Mouse (Mus musculus): ENCODE results near the gene Usp6nl. TPM values are rescaled to one million over a fixed set of nuclear protein-coding genes. Genes with fewer than 3 reads are reported as not detected.

The Usp6nl gene
- polyA plus RNA-seq, 1 experiment from 2014 or later: 12.4 TPM

DNA sequence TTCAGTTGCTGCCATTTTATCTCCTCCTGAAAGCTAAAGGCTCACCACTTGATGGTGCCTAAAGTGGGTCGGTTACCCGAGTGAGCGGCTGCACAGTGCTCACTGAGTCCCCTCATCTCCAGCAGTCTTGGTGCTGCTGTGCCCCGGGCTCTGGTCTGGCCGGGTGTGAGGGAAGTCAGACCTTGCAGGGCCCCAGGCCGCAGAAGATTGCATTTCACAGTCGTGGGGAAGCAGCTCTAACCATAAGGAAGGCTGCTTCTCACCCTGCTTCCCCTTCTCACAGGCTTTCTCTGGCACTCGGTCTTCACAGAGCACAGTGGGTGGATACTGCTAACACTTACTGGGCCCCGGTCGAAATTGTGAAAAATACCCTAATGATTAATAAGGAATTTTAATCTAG lies 119.8 kb downstream of the Usp6nl start:
- no peak overlapping the region for H3K9ac ChIP-seq
- no peak for ATAC-seq (ENCODE audit: borderline replicate concordance, extremely low read depth, low FRiP score, low TSS enrichment)
- peaks cover 18% of the 10 kb centered on the region; the same call in 1 of the 2 replicates for H3K36me3 ChIP-seq
- H3K4me1 ChIP-seq: no peaks in the 10 kb centered on the region
- no peaks in the 10 kb centered on the region for H3K9me3 ChIP-seq
- no peak overlapping the region for H3K4me2 ChIP-seq
- 74% methylated on average over 10 of the region's 10 CpGs for WGBS
- H3K4me3 ChIP-seq: no peak overlapping the region
- H3K27ac ChIP-seq: no peak overlapping the region
- H3K27me3 ChIP-seq: no peaks in the 10 kb centered on the region

DNA sequence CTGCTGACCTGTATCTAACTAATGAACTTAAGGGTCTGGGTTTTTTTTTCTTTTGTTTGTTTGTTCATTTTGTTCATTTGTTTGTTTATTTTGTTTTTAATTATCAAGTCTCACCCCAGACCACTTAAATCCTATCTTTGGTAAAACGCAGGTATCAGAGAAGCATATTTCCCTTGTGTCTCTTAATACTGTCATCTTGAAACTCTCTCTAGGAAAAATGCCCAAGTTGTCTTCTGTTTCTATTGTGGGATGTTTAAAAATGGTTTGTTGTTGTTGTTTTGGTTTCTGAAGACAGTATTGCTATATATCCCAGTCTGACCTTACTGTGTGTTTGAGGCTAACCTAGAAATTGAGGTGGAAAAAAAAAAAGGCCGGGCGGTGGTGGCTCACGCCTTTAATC lies 121.5 kb downstream of the Usp6nl start:
- no peaks in the 10 kb centered on the region for H3K27me3 ChIP-seq
- H3K4me1 ChIP-seq: no peaks in the 10 kb centered on the region
- H3K9me3 ChIP-seq: no peaks in the 10 kb centered on the region
- H3K27ac ChIP-seq: no peak overlapping the region
- 93% methylated on average over 4 of the region's 4 CpGs for WGBS
- H3K4me2 ChIP-seq: no peak overlapping the region
- H3K36me3 ChIP-seq: peaks cover 16% of the 10 kb centered on the region; the same call in 1 of the 2 replicates
- no peak overlapping the region for H3K4me3 ChIP-seq
- ATAC-seq (ENCODE audit: borderline replicate concordance, extremely low read depth, low FRiP score, low TSS enrichment): no peak
- no peak overlapping the region for H3K9ac ChIP-seq

DNA sequence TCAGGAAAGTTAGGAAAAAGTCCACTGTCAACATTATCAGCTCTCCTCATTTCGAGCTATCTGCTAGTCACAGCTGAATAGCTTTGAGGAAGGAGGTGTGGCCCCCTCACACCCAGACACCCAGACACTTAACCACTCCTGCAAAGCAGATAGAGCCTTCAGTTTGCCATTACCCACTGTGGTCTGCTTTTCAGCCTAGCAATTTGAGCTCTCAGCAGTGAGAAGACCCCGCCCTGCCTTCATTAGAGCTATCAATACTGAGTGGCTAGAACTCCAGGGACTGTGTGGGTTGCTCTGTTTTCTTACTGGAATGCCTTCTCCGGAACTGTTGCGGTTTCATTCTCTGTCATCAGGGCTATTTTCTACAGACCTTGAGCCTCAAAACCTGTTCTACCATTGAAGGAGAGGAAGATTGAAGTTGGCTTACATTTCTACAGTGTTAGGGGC lies 122.3 kb downstream of the Usp6nl start:
- Histone ChIP-seq H3K9me3 (no peaks in the 10 kb centered on the region), H3K4me2 (no peak overlapping the region), H3K4me3 (no peak overlapping the region), H3K9ac (no peak overlapping the region), H3K27me3 (no peaks in the 10 kb centered on the region), H3K36me3 (peaks cover 16% of the 10 kb centered on the region; the same call in 1 of the 2 replicates), H3K4me1 (no peaks in the 10 kb centered on the region), H3K27ac (no peak overlapping the region)
- ATAC-seq (ENCODE audit: borderline replicate concordance, extremely low read depth, low FRiP score, low TSS enrichment): no peak
- 72% methylated on average over 4 of the region's 4 CpGs for WGBS

DNA sequence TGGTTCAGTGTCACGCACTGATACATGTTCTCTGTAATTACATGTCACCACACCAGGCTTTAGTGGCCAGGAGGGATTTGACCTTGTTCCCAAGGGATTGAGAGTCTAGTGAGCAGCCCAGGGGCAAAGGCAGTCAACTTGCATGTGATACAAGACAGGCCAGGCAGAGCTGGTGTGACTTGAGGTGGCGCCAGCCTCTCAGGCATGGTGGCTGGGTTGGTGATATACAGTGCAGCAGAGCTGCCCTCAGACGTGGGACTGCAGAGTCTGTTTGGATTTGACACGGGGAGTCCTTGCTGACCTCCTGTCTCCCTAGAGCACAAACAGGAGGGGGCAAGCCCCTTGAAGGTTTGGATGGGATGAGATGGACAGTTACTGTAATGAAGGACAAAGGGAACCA lies 123.4 kb downstream of the Usp6nl start:
- ATAC-seq (ENCODE audit: borderline replicate concordance, extremely low read depth, low FRiP score, low TSS enrichment): no peak

DNA sequence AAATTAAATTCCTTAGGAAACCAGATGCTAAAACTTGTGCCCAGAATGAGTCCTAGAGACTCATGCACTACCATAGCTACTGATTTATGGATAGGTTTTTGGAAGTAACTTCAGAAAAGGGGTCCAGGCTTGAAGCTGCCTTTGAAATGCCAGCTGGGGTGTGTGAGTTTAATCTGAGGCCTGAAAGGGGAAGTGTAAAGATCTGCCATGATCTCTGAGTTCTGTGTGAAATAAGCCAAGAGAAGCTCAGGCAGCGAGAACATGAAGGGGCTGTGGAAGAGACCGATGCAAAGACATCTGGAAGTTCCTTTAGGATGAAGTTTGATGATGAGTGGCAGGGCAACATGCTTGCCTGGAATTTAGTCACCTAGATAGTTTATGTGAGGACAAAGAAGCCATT lies 126.4 kb downstream of the Usp6nl start:
- no peak overlapping the region for H3K9ac ChIP-seq
- H3K27ac ChIP-seq: no peak overlapping the region
- no peaks in the 10 kb centered on the region for H3K36me3 ChIP-seq
- H3K4me1 ChIP-seq: no peaks in the 10 kb centered on the region
- no peak overlapping the region for H3K4me2 ChIP-seq
- H3K9me3 ChIP-seq: no peaks in the 10 kb centered on the region
- H3K4me3 ChIP-seq: no peak overlapping the region
- ATAC-seq (ENCODE audit: borderline replicate concordance, extremely low read depth, low FRiP score, low TSS enrichment): no peak
- no peaks in the 10 kb centered on the region for H3K27me3 ChIP-seq
- 92% methylated on average over 2 of the region's 2 CpGs for WGBS

More for the DNA sequence above, 123.4 kb downstream of the Usp6nl start:
- no peak overlapping the region for H3K27ac ChIP-seq
- no peak overlapping the region for H3K4me2 ChIP-seq
- no peaks in the 10 kb centered on the region for H3K4me1 ChIP-seq
- H3K4me3 ChIP-seq: no peak overlapping the region
- no peaks in the 10 kb centered on the region for H3K9me3 ChIP-seq
- no peak overlapping the region for H3K9ac ChIP-seq
- H3K27me3 ChIP-seq: no peaks in the 10 kb centered on the region
- H3K36me3 ChIP-seq: peaks cover 12% of the 10 kb centered on the region; the same call in 1 of the 2 replicates
- WGBS: 67% methylated on average over 4 of the region's 4 CpGs

DNA sequence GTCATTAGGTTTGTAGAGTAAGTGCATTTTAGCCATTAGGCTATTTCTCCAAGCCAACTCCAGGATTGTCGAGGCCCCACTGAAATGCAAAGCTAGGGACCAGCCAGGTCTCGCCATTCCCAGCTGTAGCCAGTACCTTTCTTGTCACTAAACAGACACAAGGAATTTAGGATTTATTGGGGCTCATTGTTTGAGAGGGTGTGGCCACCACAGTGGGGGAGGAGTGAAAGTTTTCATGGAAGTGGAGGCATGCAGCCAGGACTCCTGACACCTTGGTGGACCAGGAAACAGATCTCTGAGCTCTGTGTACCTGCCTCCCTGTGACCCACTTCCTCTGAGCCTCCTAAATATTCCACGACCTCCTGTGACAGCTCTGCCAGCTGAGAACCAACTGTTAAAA lies 127.2 kb downstream of the Usp6nl start:
- Histone ChIP-seq H3K4me2 (no peak overlapping the region), H3K9ac (no peak overlapping the region), H3K36me3 (no peaks in the 10 kb centered on the region), H3K27ac (no peak overlapping the region), H3K4me1 (no peaks in the 10 kb centered on the region), H3K27me3 (no peaks in the 10 kb centered on the region), H3K4me3 (no peak overlapping the region), H3K9me3 (no peaks in the 10 kb centered on the region)
- no peak for ATAC-seq (ENCODE audit: borderline replicate concordance, extremely low read depth, low FRiP score, low TSS enrichment)
- WGBS: 62% methylated on average over 3 of the region's 3 CpGs

DNA sequence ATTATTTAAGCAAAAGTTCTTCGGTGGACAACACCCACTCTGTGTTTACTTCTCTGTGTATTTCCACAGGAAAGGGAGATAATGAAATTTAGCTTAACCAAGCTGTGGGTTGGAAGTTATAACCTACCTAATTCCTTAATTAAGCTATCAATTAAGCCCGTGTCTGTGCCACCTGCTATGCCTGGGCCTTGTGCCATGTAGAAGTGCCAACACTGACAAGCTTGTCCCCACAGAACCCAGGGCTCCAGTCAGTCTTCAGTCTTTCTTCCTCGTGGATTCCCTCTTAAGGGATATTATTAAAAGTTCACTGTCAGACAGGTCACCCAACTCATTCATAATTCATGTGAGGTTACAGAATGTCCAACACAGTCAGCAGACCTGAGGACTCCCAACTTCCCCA lies 128.1 kb downstream of the Usp6nl start:
- ATAC-seq (ENCODE audit: borderline replicate concordance, extremely low read depth, low FRiP score, low TSS enrichment): no peak
- Histone ChIP-seq H3K4me1 (no peaks in the 10 kb centered on the region), H3K4me3 (no peak overlapping the region), H3K36me3 (no peaks in the 10 kb centered on the region), H3K27ac (no peak overlapping the region), H3K4me2 (no peak overlapping the region), H3K27me3 (no peaks in the 10 kb centered on the region), H3K9me3 (no peaks in the 10 kb centered on the region), H3K9ac (no peak overlapping the region)
- WGBS: 57% methylated on average over 3 of the region's 3 CpGs

DNA sequence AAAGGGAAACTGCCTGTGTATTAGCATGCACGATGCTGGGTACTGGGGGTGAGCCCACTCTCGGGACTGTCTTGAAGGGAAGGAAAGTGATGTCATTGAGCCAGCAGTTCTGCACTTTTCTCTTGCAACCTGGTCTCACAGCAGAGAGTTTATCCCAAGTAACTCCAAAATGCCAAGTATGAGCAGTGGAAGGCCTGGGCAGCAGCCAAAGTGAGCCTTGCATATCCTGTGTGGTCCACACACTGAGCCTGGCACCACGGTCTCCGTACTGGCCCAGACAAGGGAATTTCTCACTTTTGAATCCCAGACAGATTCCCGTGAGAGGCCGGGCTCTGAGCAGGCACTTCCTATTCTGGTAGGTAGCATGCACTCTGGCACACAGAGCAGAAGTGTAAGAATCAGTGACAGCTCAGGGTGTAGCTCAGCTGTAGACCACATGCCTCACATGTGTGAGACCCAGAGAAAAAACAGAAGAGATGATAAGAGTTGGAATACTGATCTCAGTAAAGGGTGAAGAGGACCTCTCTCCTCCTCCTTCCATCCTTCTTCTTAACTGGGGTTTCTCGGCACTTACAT lies 132.6 kb downstream of the Usp6nl start:
- Histone ChIP-seq H3K9me3 (no peaks in the 10 kb centered on the region), H3K27me3 (no peaks in the 10 kb centered on the region), H3K4me2 (no peak overlapping the region), H3K9ac (no peak overlapping the region), H3K36me3 (no peaks in the 10 kb centered on the region), H3K27ac (no peak overlapping the region), H3K4me3 (no peak overlapping the region), H3K4me1 (no peaks in the 10 kb centered on the region)
- WGBS: 49% methylated on average over 7 of the region's 7 CpGs
- ATAC-seq (ENCODE audit: borderline replicate concordance, extremely low read depth, low FRiP score, low TSS enrichment): no peak; the same call in 1 of the 2 replicates

DNA sequence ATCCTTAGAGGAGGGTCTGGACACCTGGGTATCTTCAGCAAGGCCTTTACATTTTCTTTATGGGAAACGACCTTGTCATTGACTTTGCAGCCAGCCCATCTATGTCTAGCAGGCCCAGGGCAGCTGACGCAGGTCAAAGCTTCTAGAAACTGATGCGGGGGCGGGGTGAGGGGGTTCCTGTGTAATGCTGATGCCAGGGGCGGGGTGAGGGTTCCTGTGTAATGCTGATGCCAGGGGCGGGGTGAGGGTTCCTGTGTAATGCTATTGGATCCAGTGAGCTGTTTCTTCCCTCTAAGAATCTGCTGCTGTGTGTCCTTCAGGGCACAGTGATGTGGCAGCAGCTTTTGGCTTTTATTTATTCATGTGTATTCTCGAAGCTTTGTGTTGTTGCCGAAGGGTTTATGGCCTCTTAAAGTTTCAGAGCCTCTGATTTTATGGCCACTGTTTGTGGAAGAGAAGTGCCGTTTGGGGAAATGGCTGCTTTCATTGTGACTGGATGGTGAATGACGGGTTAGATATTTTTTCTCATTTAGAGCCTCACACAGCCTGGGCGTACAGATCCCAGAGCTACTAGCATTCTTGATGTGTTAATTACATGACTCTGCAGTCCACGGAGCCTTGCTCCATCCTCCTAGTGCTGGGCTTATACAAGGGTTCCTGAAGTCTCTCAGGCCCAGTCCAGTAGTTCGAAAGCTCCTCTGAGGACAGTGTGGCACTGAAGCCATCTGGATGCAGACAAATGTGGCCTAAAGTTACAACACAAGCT lies 137.0 kb downstream of the Usp6nl start:
- no peak for ATAC-seq (ENCODE audit: borderline replicate concordance, extremely low read depth, low FRiP score, low TSS enrichment)
- no peak overlapping the region for H3K27ac ChIP-seq
- no peaks in the 10 kb centered on the region for H3K36me3 ChIP-seq
- no peak overlapping the region for H3K4me2 ChIP-seq
- peaks cover 8% of the 10 kb centered on the region for H3K4me1 ChIP-seq
- H3K27me3 ChIP-seq: no peaks in the 10 kb centered on the region
- WGBS: 68% methylated on average over 13 of the region's 13 CpGs
- H3K9me3 ChIP-seq: no peaks in the 10 kb centered on the region
- no peak overlapping the region for H3K9ac ChIP-seq
- H3K4me3 ChIP-seq: no peak overlapping the region

DNA sequence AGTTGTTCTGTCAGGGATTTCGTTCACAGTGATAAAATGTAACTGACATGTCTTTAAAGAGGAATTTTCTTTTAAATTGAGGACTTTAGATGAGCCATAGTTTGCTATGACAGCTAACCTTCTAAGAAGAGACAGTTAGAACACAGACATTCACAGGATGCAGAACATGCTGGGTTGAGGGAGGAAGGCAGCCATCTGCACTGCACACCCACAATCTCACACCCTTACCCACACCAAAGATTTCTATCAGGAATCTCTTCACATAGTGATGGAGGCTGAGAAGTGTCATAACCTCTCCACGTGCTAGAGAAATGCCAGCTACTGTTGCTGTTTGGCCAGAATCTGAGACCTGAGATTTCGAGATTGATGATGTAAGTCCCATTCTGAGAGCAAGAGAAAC lies 139.8 kb downstream of the Usp6nl start:
- Histone ChIP-seq H3K27me3 (no peaks in the 10 kb centered on the region), H3K4me1 (peaks cover 17% of the 10 kb centered on the region), H3K9ac (no peak overlapping the region), H3K4me3 (no peak overlapping the region), H3K4me2 (no peak overlapping the region), H3K36me3 (no peaks in the 10 kb centered on the region), H3K9me3 (no peaks in the 10 kb centered on the region), H3K27ac (no peak overlapping the region)
- ATAC-seq (ENCODE audit: borderline replicate concordance, extremely low read depth, low FRiP score, low TSS enrichment): no peak
- 84% methylated on average over 3 of the region's 3 CpGs for WGBS

DNA sequence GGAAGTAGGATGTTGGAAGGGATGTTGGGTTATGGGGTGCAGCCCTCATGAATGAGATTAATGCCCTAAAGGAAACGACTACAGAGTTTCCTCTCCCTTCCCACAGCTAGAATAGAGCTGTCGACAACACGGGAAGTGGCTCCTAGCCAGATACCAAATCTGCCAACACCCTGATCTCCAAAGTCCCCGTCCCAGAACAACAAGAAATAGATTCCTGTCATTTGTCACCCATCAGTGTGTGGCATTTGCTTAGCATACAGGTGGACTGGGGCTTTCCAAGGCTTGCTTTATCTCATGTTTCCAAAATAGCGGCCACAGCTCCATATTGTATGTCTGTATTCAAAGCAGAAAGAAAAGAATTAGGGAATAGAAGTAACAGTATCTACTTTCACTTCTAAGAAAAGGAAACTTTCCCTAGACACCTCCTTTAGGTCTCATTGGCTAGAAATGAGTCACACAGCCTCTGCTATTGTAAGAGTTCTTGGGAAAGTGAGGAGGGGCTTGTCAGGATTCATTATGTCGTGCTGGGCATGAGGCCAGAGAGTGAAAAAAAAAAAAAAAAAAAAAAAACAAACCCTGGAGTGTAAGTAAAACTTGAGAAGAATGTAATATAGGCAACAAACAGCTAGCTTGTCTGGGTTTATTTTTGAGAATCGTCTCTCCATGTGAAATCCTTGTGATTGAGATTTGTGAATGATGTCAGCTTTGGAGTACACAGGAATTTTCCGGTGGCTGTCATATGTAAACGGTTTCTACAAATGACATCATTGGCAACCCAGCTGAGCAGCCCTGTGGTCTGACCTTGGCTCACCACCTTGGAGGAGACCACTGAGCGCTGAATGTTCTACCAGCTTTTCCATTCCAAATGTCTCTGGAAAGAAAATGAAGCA lies 141.6 kb downstream of the Usp6nl start:
- no peaks in the 10 kb centered on the region for H3K9me3 ChIP-seq
- H3K4me1 ChIP-seq: peaks cover 17% of the 10 kb centered on the region
- no peaks in the 10 kb centered on the region for H3K27me3 ChIP-seq
- H3K4me2 ChIP-seq: 0 out of 2 replicates have a peak overlapping the region, but pooled peaks have one; percentile 16
- WGBS: 31% methylated on average over 10 of the region's 10 CpGs
- peak; percentile 43; the same call in 1 of the 2 replicates for ATAC-seq (ENCODE audit: borderline replicate concordance, extremely low read depth, low FRiP score, low TSS enrichment)
- no peaks in the 10 kb centered on the region for H3K36me3 ChIP-seq
- no peak overlapping the region for H3K4me3 ChIP-seq
- H3K9ac ChIP-seq: no peak overlapping the region
- peak overlapping the region; percentile 70 for H3K27ac ChIP-seq

DNA sequence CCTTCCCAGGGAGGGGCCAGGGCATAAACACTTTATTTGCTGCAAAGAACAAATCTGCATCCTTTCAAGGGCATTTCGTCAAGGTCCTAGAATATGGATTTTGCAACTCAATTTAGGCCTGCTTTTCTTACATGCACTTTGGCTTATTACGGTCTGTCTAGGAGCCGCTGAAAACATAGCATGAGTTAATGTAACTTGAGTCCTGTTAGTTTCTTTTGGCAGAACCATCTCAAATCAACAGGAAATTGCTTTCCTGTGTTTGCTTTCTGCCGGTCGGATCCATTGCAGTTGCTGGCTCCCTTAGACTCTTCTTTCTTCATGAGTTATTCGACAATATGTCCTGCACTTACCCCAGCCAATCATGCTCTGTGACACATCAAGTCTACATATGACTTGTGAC lies 143.9 kb downstream of the Usp6nl start:
- Histone ChIP-seq H3K4me1 (peaks cover 24% of the 10 kb centered on the region), H3K36me3 (no peaks in the 10 kb centered on the region), H3K9me3 (no peaks in the 10 kb centered on the region), H3K4me2 (no peak overlapping the region), H3K27ac (no peak overlapping the region), H3K4me3 (no peak overlapping the region), H3K9ac (no peak overlapping the region), H3K27me3 (no peaks in the 10 kb centered on the region)
- WGBS: 64% methylated on average over 6 of the region's 6 CpGs
- ATAC-seq (ENCODE audit: borderline replicate concordance, extremely low read depth, low FRiP score, low TSS enrichment): no peak
